Mouse (Mus musculus): ENCODE results near the gene Gstm3. TPM values are rescaled to one million over a fixed set of nuclear protein-coding genes. Genes with fewer than 3 reads are reported as not detected.

Gene Gstm3
- polyA plus RNA-seq, 1 experiment = 159 TPM

- H3K4me3 ChIP-seq (ENCODE audit: low read depth, low read length) = peak overlapping the region; percentile 43
- TF ChIP-seq POLR2A (IDR thresholded peaks at IDR 0.05; ENCODE audit: low read depth, low read length) (no peak), CTCF (IDR thresholded peaks at IDR 0.05; ENCODE audit: extremely low read depth, insufficient read length, insufficient replicate concordance, low read depth, low read length) (no peak)
- peak overlapping the region; percentile 29; the same call in 1 of the 2 replicates for H3K27ac ChIP-seq (ENCODE audit: insufficient read depth, low read depth, low read length)
- WGBS = 42% methylated on average over 2 of the region's 2 CpGs
- no peaks in the 10 kb centered on the region for H3K27me3 ChIP-seq (ENCODE audit: control insufficient read depth, insufficient read depth, low read length)
- no peaks in the 10 kb centered on the region for H3K36me3 ChIP-seq (ENCODE audit: control insufficient read depth, insufficient read depth, low read length)
- peaks cover 4% of the 10 kb centered on the region; the same call in 1 of the 2 replicates for H3K4me1 ChIP-seq (ENCODE audit: control insufficient read depth, insufficient read depth, insufficient read length, low read length)
Measured at GRCm38 (mm10) chr3:107931134-107931533, 37.9 kb downstream of the Gstm3 start.

- Histone ChIP-seq H3K27ac (ENCODE audit: insufficient read depth, low read depth, low read length) (no peak overlapping the region), H3K4me3 (ENCODE audit: low read depth, low read length) (no peak overlapping the region), H3K4me1 (ENCODE audit: control insufficient read depth, insufficient read depth, insufficient read length, low read length) (peaks cover 4% of the 10 kb centered on the region; the same call in 1 of the 2 replicates), H3K36me3 (ENCODE audit: control insufficient read depth, insufficient read depth, low read length) (no peaks in the 10 kb centered on the region), H3K27me3 (ENCODE audit: control insufficient read depth, insufficient read depth, low read length) (no peaks in the 10 kb centered on the region)
- 81% methylated on average over 4 of the region's 4 CpGs for WGBS
- TF ChIP-seq CTCF (IDR thresholded peaks at IDR 0.05; ENCODE audit: extremely low read depth, insufficient read length, insufficient replicate concordance, low read depth, low read length) = no peak
- no peak for TF ChIP-seq POLR2A (IDR thresholded peaks at IDR 0.05; ENCODE audit: low read depth, low read length)
Measured at GRCm38 (mm10) chr3:107929731-107930130, 39.4 kb downstream of the Gstm3 start.

- WGBS = 83% methylated on average over 4 of the region's 4 CpGs
- H3K36me3 ChIP-seq (ENCODE audit: control insufficient read depth, insufficient read depth, low read length) = no peaks in the 10 kb centered on the region
- peaks cover 4% of the 10 kb centered on the region; the same call in 1 of the 2 replicates for H3K4me1 ChIP-seq (ENCODE audit: control insufficient read depth, insufficient read depth, insufficient read length, low read length)
- TF ChIP-seq CTCF (IDR thresholded peaks at IDR 0.05; ENCODE audit: extremely low read depth, insufficient read length, insufficient replicate concordance, low read depth, low read length) (no peak), POLR2A (IDR thresholded peaks at IDR 0.05; ENCODE audit: low read depth, low read length) (no peak)
- H3K4me3 ChIP-seq (ENCODE audit: low read depth, low read length) = no peak overlapping the region
- no peaks in the 10 kb centered on the region for H3K27me3 ChIP-seq (ENCODE audit: control insufficient read depth, insufficient read depth, low read length)
- H3K27ac ChIP-seq (ENCODE audit: insufficient read depth, low read depth, low read length) = no peak overlapping the region
Measured at GRCm38 (mm10) chr3:107929243-107929642, 39.8 kb downstream of the Gstm3 start.

- no peak overlapping the region for H3K4me3 ChIP-seq (ENCODE audit: low read depth, low read length)
- peaks cover 4% of the 10 kb centered on the region; the same call in 1 of the 2 replicates for H3K4me1 ChIP-seq (ENCODE audit: control insufficient read depth, insufficient read depth, insufficient read length, low read length)
- WGBS = 83% methylated on average over 11 of the region's 11 CpGs
- H3K36me3 ChIP-seq (ENCODE audit: control insufficient read depth, insufficient read depth, low read length) = no peaks in the 10 kb centered on the region
- no peaks in the 10 kb centered on the region for H3K27me3 ChIP-seq (ENCODE audit: control insufficient read depth, insufficient read depth, low read length)
- H3K27ac ChIP-seq (ENCODE audit: insufficient read depth, low read depth, low read length) = no peak overlapping the region
- TF ChIP-seq CTCF (IDR thresholded peaks at IDR 0.05; ENCODE audit: extremely low read depth, insufficient read length, insufficient replicate concordance, low read depth, low read length) (no peak), POLR2A (IDR thresholded peaks at IDR 0.05; ENCODE audit: low read depth, low read length) (no peak)
Measured at GRCm38 (mm10) chr3:107928691-107929090, 40.4 kb downstream of the Gstm3 start.

GRCm38 (mm10) chr3:107927841-107928240 is 41.2 kb downstream of the Gstm3 start:
- Histone ChIP-seq H3K36me3 (ENCODE audit: control insufficient read depth, insufficient read depth, low read length) (no peaks in the 10 kb centered on the region), H3K4me1 (ENCODE audit: control insufficient read depth, insufficient read depth, insufficient read length, low read length) (peaks cover 4% of the 10 kb centered on the region; the same call in 1 of the 2 replicates), H3K27ac (ENCODE audit: insufficient read depth, low read depth, low read length) (no peak overlapping the region), H3K27me3 (ENCODE audit: control insufficient read depth, insufficient read depth, low read length) (no peaks in the 10 kb centered on the region), H3K4me3 (ENCODE audit: low read depth, low read length) (no peak overlapping the region)
- 92% methylated on average over 3 of the region's 3 CpGs for WGBS
- TF ChIP-seq CTCF (IDR thresholded peaks at IDR 0.05; ENCODE audit: extremely low read depth, insufficient read length, insufficient replicate concordance, low read depth, low read length) (no peak), POLR2A (IDR thresholded peaks at IDR 0.05; ENCODE audit: low read depth, low read length) (no peak)

GRCm38 (mm10) chr3:107925335-107925734 is 43.7 kb downstream of the Gstm3 start:
- no peaks in the 10 kb centered on the region for H3K36me3 ChIP-seq (ENCODE audit: control insufficient read depth, insufficient read depth, low read length)
- TF ChIP-seq CTCF (IDR thresholded peaks at IDR 0.05; ENCODE audit: extremely low read depth, insufficient read length, insufficient replicate concordance, low read depth, low read length) (no peak), POLR2A (IDR thresholded peaks at IDR 0.05; ENCODE audit: low read depth, low read length) (no peak)
- 90% methylated on average over 3 of the region's 3 CpGs for whole genome bisulfite sequencing

GRCm38 (mm10) chr3:107920348-107920747 is 48.7 kb downstream of the Gstm3 start:
- Histone ChIP-seq H3K4me3 (ENCODE audit: low read depth, low read length) (no peak overlapping the region), H3K27me3 (ENCODE audit: control insufficient read depth, insufficient read depth, low read length) (no peaks in the 10 kb centered on the region), H3K27ac (ENCODE audit: insufficient read depth, low read depth, low read length) (peak overlapping the region; percentile 81), H3K4me1 (ENCODE audit: control insufficient read depth, insufficient read depth, insufficient read length, low read length) (peaks cover 11% of the 10 kb centered on the region; the same call in 1 of the 2 replicates), H3K36me3 (ENCODE audit: control insufficient read depth, insufficient read depth, low read length) (no peaks in the 10 kb centered on the region)
- 58% methylated on average over 5 of the region's 5 CpGs for WGBS
- no peak for TF ChIP-seq CTCF (IDR thresholded peaks at IDR 0.05; ENCODE audit: extremely low read depth, insufficient read length, insufficient replicate concordance, low read depth, low read length)
- no peak for TF ChIP-seq POLR2A (IDR thresholded peaks at IDR 0.05; ENCODE audit: low read depth, low read length)

More at GRCm38 (mm10) chr3:107925335-107925734, 43.7 kb downstream of the Gstm3 start:
- Histone ChIP-seq H3K4me1 (ENCODE audit: control insufficient read depth, insufficient read depth, insufficient read length, low read length) (peaks cover 9% of the 10 kb centered on the region; the same call in 1 of the 2 replicates), H3K27me3 (ENCODE audit: control insufficient read depth, insufficient read depth, low read length) (no peaks in the 10 kb centered on the region), H3K27ac (ENCODE audit: insufficient read depth, low read depth, low read length) (no peak overlapping the region), H3K4me3 (ENCODE audit: low read depth, low read length) (no peak overlapping the region)

Data from small intestine, adult 2 months (tissue).